Mouse (Mus musculus) CD4-positive, CD25-positive, alpha-beta regulatory T cell, adult 2 months (primary cell): ENCODE results near the gene Ptprg.

Experiments used
- DNase-seq: peaks from one replicate; pipeline ENCODE4 v3.0.0-alpha.2; 2012; ENCODE audit warnings: low read depth, low spot score

The Ptprg gene

GRCm38 (mm10) chr14:11553273-11553665, at the start of gene Ptprg:
Ptprg (plus strand) TSS chr14:11553532.
- no peak for DNase-seq

- DNase-seq, result no peak
These were observed 49.4 kb upstream of the Ptprg start for GRCm38 (mm10) chr14:11503803-11504365.

GRCm38 (mm10) chr14:11510173-11510572, 43.2 kb upstream of the Ptprg start:
- no peak for DNase-seq

GRCm38 (mm10) chr14:11519171-11519570, 34.2 kb upstream of the Ptprg start:
- no peak for DNase-seq

GRCm38 (mm10) chr14:11523052-11523451, 30.3 kb upstream of the Ptprg start:
- DNase-seq, result no peak

- DNase-seq, result no peak
These were observed 23.7 kb upstream of the Ptprg start for GRCm38 (mm10) chr14:11529591-11529990.

GRCm38 (mm10) chr14:11534456-11534855, 18.9 kb upstream of the Ptprg start:
- DNase-seq, result no peak

GRCm38 (mm10) chr14:11536121-11536520, 17.2 kb upstream of the Ptprg start:
- DNase-seq, result no peak

- no peak for DNase-seq
These were observed 1.4 kb upstream of the Ptprg start for GRCm38 (mm10) chr14:11551892-11552291.

GRCm38 (mm10) chr14:11552521-11553272, 635 bp upstream of the Ptprg start:
- no peak for DNase-seq

GRCm38 (mm10) chr14:11553679-11554305, 460 bp downstream of the Ptprg start:
- DNase-seq, result no peak

GRCm38 (mm10) chr14:11554306-11555041, 1.1 kb downstream of the Ptprg start:
- DNase-seq, result no peak

- no peak for DNase-seq
These were observed 1.7 kb downstream of the Ptprg start for GRCm38 (mm10) chr14:11555061-11555501.

GRCm38 (mm10) chr14:11555521-11556355, 2.4 kb downstream of the Ptprg start:
- DNase-seq, result no peak

- DNase-seq, result no peak
These were observed 3.2 kb downstream of the Ptprg start for GRCm38 (mm10) chr14:11556356-11557130.

- DNase-seq, result no peak
These were observed 5.2 kb downstream of the Ptprg start for GRCm38 (mm10) chr14:11558496-11558895.

GRCm38 (mm10) chr14:11560641-11561232, 7.4 kb downstream of the Ptprg start:
- no peak for DNase-seq

- no peak for DNase-seq
These were observed 8.1 kb downstream of the Ptprg start for GRCm38 (mm10) chr14:11561397-11561796.

- DNase-seq, result no peak
These were observed 9.5 kb downstream of the Ptprg start for GRCm38 (mm10) chr14:11562870-11563269.

- no peak for DNase-seq
These were observed 10.3 kb downstream of the Ptprg start for GRCm38 (mm10) chr14:11563656-11564055.
